Mouse (Mus musculus): ENCODE measurements around the gene Cntn6.

The Cntn6 gene

GRCm38 (mm10) chr6:104492490-104493431 lies at the start of gene Cntn6:
Cntn6 (plus strand) TSS chr6:104492790.
- DNase-seq (ENCODE audit: low read depth), result no peak

- no peak for DNase-seq (ENCODE audit: low read depth)
These were observed 48.9 kb upstream of the Cntn6 start for GRCm38 (mm10) chr6:104443731-104444130.

- DNase-seq (ENCODE audit: low read depth), result no peak
These were observed 21.9 kb upstream of the Cntn6 start for GRCm38 (mm10) chr6:104470706-104471105.

- peak; percentile 2 for DNase-seq (ENCODE audit: low read depth)
These were observed 13.3 kb upstream of the Cntn6 start for GRCm38 (mm10) chr6:104479242-104479641.

- DNase-seq (ENCODE audit: low read depth), result no peak
These were observed 869 bp downstream of the Cntn6 start for GRCm38 (mm10) chr6:104493459-104493858.

- DNase-seq (ENCODE audit: low read depth), result no peak
These were observed 3.2 kb downstream of the Cntn6 start for GRCm38 (mm10) chr6:104495801-104496200.

GRCm38 (mm10) chr6:104563993-104564392 lies 71.4 kb downstream of the Cntn6 start:
- DNase-seq (ENCODE audit: low read depth), result no peak

GRCm38 (mm10) chr6:104569564-104569963 lies 77.0 kb downstream of the Cntn6 start:
- no peak for DNase-seq (ENCODE audit: low read depth)

- DNase-seq (ENCODE audit: low read depth), result no peak
These were observed 95.4 kb downstream of the Cntn6 start for GRCm38 (mm10) chr6:104588028-104588427.

GRCm38 (mm10) chr6:104600838-104601397 lies 108.3 kb downstream of the Cntn6 start:
- no peak for DNase-seq (ENCODE audit: low read depth)

- DNase-seq (ENCODE audit: low read depth), result no peak
These were observed 110.3 kb downstream of the Cntn6 start for GRCm38 (mm10) chr6:104602894-104603293.

GRCm38 (mm10) chr6:104603371-104603770 lies 110.8 kb downstream of the Cntn6 start:
- no peak for DNase-seq (ENCODE audit: low read depth)

GRCm38 (mm10) chr6:104605214-104605613 lies 112.6 kb downstream of the Cntn6 start:
- DNase-seq (ENCODE audit: low read depth), result no peak

GRCm38 (mm10) chr6:104653518-104653917 lies 160.9 kb downstream of the Cntn6 start:
- DNase-seq (ENCODE audit: low read depth), result peak; percentile 16

- no peak for DNase-seq (ENCODE audit: low read depth)
These were observed 176.1 kb downstream of the Cntn6 start for GRCm38 (mm10) chr6:104668701-104669100.

- no peak for DNase-seq (ENCODE audit: low read depth)
These were observed 181.7 kb downstream of the Cntn6 start for GRCm38 (mm10) chr6:104674249-104674648.

- DNase-seq (ENCODE audit: low read depth), result no peak
These were observed 187.4 kb downstream of the Cntn6 start for GRCm38 (mm10) chr6:104679809-104680495.

GRCm38 (mm10) chr6:104687980-104688379 lies 195.4 kb downstream of the Cntn6 start:
- DNase-seq (ENCODE audit: low read depth), result no peak

GRCm38 (mm10) chr6:104688439-104689125 lies 196.0 kb downstream of the Cntn6 start:
- DNase-seq (ENCODE audit: low read depth), result no peak

GRCm38 (mm10) chr6:104728571-104728970 lies 236.0 kb downstream of the Cntn6 start:
- DNase-seq (ENCODE audit: low read depth), result no peak

GRCm38 (mm10) chr6:104734256-104734655 lies 241.7 kb downstream of the Cntn6 start:
- DNase-seq (ENCODE audit: low read depth), result no peak

GRCm38 (mm10) chr6:104738999-104739398 lies 246.4 kb downstream of the Cntn6 start:
- no peak for DNase-seq (ENCODE audit: low read depth)
